Mouse (Mus musculus) heart, adult 8-10 months (tissue): ENCODE results near the gene 4933425L06Rik. TPM values are rescaled to one million over a fixed set of nuclear protein-coding genes. Genes with fewer than 3 reads are reported as not detected.

ENCODE experiments used
- DNase-seq: peaks from one replicate; pipeline ENCODE4 v3.0.0; 2022; ENCODE audit warnings: low spot score
- total RNA-seq, 4 experiments: library from RNA; stranded (reverse); gene quantifications; 2 replicates each; pipeline ENCODE4 v1.2.4; 2022

The 4933425L06Rik gene
- not detected for total RNA-seq

DNA sequence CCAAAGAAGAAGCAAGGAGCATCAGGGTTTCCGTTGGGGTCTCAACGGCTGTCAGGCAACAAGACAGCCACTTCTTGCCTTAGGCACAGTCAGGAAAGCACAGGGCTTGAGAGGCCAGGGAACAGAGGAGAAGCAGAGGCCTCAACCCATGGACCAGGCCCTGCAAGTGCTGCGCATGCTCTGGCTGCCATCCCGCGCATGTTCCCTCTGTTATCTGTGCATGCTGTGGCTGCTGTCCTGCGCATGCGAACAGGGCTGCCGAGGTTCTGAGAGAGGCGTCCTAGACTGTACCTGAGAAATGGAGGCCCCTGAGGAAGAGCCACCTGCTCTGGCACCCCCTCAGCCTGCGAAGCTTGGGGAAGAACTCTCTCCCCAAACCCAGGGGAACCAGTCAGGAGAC, at the start of gene 4933425L06Rik:
Gene 4933425L06Rik (plus strand): TSS at position 261 of the 400 bp plus-strand sequence.
- no peak for DNase-seq

DNA sequence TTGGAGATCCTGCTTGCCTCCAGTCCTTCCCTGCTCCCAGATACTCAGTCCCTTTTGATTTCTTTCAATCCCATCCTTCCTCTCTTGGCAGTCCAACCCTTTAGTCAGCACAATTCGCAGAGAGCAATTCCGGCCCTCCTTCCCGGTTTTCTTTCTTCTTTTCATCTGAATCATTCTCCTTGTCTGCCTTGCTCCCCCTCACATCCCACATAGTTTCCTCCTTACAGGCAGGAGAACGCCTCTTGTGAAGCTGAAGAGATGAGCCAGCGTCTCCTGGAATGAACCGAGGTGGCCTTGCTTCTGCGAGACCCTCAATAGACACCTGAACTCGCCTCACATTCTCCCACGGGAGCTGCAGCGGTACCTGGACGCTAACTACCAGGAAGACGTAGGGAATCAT, 44.1 kb upstream of the 4933425L06Rik start:
- DNase-seq = no peak

DNA sequence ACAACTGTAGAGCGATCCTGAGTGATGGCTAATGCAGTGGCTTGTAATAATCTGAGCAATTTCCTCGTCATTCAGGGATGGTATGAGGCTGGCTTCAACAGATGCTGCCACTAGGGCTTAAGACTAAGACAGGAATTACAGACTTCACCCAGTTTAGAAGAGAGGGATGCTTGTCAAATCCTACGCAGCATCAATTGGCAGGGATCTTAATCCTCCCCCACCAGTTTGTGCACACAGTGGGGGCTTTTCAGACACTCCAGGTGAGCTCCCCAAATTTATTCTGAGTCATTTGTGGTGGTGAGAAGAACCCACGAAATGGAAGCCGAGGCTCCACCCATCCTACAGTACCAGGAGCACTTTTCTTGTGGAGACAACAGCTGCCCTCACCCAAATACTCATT, 43.6 kb upstream of the 4933425L06Rik start:
- no peak for DNase-seq

DNA sequence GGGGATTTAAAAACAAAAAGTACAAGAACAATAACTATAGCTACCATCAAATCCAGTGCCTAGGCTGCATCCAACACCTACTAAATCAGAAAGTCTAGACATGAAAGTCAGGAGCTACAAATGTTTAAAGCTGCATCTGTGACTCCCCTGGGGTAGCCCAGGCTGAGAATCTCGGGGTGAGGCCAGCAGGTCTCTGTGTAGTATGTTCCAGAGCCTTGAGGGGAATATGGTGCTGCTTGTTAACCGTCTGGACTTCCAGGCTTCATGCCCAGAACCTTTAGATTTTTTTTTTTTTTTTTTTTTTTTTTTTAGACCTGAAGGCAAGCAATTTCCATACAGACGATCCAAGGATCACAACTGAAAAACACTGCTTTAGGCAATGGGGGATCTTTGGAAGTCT, 38.0 kb upstream of the 4933425L06Rik start:
- no peak for DNase-seq

DNA sequence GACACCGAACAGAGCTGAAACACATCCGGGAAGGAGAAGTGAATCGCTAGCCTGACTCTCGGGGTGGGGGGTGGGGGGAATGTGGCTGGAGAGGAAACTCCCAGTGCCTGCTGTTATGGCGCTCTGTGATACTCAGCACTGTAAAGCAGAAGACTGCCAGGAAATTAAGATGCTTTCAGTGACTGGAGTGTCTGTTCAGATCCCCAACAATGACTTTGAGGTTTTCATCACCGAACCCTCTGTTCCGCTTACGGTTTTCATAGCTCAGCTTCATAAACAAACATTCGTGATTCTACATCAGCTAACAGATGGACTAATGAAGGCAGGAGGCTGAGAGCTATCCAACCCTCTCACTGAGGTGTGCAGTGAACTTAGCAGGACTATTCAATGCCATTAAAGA, 34.5 kb upstream of the 4933425L06Rik start:
- no peak for DNase-seq

DNA sequence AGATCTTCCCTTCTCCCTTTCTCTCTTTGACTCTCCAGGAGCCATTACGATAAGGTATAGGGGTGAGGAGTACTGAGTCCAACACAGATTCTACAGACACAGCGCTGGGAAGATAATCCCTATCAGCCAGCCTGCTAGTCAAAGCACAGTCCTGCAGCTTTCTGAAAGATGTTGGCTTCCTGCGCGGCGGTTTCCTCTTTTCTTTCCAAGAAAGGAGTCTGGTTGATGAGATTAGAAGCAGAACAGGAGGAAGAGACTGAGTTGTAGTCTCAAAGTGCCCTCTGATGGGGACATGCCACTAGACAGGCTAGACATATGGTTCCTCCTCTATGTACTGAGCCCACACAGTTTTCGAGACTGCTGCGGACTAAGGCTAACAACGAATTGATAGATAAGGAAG, 33.3 kb upstream of the 4933425L06Rik start:
- DNase-seq = peak; percentile 11

DNA sequence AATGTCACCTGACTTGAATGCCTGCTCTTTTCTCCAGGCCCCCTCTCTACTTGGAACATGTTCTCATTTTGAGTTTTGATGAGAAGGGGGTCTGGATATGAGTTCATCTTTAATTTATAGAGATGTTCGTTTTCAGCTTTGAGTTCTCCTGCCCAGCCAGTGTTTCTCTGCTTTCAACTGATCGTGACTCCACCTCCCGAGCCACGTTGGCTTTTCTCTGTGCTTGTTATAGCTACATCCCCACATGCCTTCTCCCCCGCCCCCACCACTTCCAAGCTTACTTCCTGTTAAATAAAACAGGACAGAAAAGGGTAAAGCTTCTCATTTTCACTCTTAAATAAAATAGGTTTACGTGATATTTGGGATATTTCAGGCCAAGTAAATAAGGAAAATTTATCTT, 30.5 kb upstream of the 4933425L06Rik start:
- DNase-seq = no peak

DNA sequence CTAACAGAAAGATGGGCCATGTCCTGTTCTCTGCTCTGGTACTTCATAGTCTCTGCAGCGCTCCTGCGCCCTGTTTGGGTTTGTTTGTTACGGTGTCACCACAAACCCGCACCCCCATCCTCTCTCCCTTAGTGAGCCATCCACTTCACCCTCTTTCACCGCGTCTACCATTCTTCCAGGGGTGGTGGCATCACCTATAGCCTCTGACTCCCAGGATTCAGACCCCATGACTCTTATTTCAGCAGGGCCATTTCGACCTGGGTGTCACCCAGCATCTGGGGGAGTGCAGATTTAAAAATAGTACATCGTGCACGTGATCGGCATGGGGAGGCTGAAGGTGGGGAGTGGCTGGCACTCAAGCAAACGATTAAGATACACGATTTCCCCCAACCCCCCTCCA, 28.3 kb upstream of the 4933425L06Rik start:
- DNase-seq = peak; percentile 24

DNA sequence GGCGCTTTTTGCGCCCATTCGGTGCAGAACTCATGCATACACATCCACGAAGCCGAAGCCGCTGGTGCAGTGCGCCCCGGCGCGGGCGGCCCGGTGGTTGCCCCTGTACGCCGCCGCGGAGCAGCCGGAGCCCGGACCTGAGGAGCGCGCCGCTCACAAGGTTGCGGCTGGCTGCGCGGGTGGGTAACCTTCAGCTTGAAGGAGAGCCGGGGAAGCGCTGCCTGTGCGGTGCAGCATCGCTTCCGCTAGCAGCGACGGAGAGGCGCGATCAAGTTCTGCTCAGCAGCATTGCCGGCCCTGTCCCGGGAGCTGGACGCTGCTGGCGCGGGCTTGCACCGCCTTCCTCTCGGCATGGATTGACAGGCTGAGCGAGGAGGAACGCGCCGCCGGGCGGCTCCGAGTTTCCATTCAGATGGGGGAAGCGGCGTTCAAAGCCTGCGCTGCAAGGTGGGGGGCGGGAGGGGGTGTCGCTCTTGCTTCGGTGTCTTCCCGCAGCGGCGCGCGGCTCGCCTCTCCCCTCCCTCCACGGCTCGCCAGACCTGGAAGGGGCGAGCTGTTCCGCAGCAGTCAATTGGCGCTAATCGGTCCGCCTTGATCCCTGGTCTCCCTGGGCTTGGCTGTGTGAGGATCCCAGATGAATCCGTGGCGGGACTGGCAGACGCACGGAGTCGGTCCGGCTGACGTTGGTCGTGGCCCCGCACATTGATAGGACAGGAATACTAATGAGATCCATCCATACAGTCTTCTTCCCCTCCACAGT, 27.6 kb upstream of the 4933425L06Rik start, which contains the start of gene Rgs7bp:
Gene Rgs7bp (minus strand): TSS at position 750 of the 760 bp plus-strand sequence.
- DNase-seq = peak; percentile 40

DNA sequence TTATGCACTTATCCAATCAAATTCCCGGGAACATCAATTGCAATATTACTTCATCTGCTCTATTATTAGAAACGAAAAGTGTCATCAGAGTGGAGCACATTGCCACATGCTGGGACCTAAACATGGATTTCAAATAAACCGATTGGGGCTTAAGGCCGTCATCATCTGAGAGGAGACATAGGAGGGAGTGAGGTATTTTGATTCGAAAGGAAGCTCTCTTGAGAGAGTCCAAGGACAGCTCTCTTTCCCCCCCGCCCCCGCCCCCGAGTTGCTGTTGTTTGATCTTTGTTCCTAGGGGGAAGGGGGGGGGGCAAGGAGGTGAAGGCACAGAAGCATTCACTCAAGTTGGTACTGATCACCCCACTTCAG, 27.0 kb upstream of the 4933425L06Rik start:
- no peak for DNase-seq

DNA sequence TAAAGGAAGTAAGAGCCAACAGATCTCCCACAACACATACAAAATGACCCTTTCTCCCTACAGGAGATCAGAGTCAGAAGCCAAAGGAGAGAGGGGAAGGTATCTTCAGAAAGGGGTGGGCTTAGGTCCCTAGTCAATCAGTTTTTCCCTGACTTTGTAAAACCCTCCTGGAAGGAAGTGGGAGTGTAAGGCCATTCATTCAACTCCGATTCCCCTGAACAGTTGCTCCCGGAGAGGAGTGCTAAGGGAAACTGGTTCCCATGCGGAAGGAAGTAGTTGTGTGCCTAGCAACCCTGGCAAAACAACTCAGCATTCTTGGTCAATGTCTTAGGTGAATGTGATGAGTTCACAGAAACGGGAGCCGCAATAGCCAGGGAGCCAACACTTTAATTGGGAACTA, 26.5 kb upstream of the 4933425L06Rik start:
- DNase-seq = peak; percentile 35

DNA sequence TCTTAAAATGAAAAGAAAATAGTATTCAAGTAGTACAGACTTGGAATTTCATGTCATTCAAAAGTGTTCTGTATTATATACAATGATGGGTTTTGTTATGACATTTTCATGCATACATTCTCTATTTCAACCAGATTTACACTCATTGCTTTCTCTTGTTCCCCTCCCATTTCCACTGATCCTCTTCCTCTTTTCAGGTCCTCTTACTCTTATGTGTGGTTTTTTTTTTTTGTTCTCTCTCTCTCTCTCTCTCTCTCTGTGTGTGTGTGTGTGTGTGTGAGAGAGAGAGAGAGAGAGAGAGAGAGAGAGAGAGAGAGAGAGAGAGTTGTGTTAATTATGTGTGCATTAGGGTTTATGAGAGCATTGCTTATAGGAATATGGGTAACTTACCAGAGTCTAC, 15.8 kb upstream of the 4933425L06Rik start:
- DNase-seq = no peak

DNA sequence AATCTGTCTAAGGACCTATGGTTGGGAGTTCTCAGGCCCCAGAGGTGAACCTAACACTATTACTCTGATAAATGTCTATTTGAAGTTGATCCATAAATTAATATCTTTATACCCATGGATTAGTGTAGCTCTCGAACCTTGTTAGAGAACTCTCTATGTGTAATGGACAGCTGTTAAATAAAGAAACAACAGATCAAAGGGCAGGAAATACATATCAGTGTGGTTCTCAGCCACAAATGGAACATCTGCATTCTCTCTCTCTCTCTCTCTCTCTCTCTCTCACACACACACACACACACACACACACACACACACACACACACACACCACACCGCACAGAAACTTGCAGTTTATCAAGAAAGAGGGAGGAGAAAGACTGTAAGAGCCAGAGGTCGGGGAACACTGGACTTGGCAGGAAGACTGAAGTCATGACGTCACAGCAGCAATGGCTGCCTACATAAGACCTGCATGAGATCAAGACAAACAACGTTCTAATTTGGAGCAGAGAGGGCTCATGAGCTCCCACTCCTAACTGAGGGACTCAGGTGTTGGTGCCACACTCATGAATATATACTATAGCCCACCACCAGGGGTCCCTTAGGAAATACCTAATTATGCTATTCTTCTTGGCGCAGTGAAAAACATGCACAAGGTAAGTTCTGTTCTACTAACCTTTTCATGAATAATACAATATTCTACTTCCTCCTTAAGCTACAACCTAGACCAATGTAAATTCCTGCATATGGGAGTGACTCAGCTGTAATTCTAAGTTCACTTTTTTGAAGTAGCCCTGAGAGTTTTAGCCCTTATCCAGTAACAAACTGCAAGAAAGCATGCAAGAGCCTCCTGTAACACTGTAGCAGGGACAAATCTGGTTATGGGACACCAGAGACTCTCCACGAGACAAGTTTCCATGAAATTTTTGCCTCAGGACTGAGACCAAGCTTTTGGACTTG, 14.8 kb upstream of the 4933425L06Rik start:
- no peak for DNase-seq

DNA sequence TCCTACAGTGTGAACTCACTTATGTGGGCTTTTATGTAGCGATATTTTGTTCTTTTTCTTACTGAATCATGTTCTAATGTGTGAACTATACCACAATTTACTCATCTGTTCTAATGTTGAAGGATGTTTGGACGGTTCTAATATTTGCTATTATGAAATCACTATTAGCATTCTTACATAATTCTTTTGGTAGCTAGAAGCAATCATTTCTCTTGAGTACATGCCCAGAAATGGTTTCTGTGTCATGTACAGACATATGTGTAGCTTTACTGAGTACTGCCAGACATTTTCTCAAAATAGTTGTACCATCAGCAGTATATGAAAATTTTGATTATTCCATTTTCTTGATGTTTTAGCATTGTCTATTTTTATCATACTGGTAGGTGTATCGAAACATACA, 7.4 kb downstream of the 4933425L06Rik start:
- DNase-seq = no peak

DNA sequence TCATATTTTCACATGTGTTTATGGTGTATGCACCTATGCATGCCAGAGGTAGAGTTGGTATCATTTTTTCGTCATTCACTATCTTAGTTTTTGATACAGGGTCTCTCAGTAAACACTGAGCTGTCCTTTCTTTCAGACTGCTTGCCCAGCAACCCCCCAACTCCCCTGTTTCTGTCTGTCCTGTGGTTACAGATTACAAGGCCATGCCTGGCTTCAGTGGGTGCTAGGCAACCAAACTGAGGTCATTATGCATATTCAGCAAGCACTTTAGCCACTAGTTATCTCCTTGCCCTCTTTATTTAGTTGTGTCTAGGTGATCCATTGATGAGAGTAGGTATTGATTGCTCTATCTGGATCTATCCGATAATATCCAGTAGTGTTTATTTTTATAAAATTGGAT, 14.4 kb downstream of the 4933425L06Rik start:
- DNase-seq = no peak

DNA sequence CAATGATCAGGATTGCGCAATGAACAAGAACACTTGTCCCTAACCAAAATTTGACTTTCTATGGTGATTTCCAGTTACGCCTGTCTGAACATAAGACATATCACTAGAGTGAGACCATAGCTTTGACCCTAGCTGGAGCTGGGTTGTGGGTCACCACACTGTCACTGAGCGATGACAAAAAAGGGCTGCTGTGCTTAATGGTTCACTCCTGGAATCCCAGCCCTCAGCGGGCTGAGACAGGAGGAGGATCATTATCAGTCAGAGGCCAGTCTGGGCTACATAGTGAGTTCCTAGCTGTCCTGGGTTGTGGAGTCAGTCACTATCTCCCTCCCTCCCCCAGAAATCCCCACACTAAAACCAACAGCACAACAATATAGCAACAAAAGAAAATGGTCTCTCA, 18.8 kb downstream of the 4933425L06Rik start:
- DNase-seq = no peak

DNA sequence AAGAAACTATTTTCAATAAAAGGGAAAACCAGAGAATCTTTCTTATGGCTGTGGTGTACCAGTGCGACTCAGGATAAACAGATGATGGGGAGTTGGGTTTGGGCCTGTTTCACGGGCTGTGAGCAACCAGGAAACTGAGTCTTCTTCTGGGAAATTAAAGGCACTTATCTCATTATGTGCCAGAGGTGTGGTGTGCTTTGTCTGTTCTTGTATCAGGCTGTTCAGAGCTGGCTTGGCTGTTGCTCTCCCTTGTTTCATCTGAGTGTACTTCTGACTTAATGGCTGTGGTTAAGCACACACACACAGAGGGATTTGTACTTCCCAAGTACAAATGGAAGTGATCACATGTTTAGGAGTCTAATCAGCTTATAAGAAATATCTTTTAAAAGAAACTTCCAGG, 22.5 kb downstream of the 4933425L06Rik start:
- no peak for DNase-seq

DNA sequence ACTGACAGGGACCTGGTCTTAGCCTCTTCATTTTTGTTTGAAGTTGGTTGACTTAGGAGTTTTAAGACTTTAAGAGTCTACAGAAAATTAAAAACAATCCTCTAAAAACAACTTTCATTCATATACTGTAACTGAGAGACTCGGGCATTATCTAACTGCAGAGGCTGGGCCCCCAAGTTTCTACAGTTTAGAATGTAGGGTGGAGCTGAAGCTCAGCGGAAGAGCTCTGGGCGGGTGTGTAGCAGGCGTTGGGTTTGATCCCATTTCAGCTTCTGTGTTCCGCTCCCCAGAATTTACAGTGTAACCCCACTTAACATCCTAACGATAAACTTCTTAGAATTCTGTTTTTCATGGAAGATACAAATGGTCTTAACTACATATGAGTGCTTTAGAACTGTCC, 29.7 kb downstream of the 4933425L06Rik start:
- DNase-seq = no peak

DNA sequence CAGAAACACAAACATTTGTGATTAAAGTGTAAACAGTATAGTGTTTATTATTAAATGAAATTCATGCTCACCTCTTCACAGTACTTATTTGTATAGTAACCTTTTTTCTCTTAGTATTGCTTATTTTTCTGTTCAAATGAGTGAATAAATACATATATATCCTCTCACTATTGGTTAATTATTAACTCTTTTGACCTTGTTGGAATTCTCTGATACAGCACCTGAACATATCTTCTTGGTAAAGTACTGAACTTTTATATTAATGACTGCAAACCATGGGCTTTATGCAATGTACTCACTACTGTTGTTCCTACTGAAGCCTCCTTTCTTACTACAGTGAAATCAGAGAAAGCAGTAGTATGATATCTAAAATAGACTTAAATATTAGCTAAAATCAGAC, 39.7 kb downstream of the 4933425L06Rik start:
- DNase-seq = no peak

DNA sequence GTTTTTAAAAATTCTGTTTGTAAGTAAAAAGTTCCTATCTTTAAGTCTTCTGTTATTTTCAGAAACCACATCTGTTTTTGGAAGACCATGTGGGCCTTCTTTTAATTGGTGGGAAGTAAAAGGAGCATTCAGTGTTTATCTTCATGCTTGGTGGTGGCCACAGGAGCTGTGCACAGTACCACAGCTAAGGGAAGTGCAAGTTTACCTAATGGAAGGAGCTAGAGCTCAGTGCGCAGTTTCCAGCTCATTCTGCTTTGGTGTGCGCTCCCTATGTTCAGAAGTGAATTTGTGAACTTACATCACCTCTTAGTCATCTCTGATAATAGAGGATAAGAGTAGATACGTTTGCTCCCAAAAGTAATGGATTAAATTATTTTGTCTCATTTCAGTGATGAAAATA, 40.2 kb downstream of the 4933425L06Rik start:
- DNase-seq = no peak

DNA sequence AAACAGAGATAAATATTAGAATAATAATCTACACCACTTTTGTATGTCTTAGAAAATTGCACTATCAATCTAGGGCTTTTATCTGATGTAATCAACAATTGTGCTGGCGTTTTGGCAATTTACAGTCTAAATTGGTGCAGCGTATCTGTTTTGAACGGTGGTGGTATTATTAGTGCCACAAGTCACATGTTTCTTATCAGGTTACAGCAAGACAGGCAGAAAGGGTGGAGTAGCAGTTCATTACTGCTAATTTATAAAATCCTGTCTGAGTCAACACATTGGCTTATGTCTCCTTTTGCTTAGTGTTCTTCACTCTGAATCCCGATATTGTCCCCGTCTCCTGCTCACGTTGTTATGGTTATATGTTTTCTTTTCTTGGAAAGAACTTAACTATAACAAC, 48.2 kb downstream of the 4933425L06Rik start:
- no peak for DNase-seq

DNA sequence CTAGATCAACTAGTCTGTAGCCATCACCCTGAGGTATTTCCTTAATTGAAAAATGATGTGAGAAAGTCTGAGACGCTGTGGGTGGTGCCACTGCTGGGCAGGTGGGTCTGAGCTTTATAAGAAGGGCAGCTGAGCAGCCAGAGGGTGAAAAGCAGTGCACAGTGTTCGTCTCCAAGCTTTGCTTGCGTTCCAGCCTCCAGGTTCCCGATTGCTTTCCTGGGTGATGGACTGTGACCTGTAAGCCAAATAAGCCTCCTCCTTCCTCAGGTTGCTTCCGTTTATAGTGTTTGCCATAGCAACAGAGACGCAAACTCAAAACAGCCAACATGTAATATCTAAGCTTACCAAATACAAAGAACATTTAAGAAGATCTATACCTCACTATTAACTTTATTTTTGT, 50.4 kb downstream of the 4933425L06Rik start:
- no peak for DNase-seq

DNA sequence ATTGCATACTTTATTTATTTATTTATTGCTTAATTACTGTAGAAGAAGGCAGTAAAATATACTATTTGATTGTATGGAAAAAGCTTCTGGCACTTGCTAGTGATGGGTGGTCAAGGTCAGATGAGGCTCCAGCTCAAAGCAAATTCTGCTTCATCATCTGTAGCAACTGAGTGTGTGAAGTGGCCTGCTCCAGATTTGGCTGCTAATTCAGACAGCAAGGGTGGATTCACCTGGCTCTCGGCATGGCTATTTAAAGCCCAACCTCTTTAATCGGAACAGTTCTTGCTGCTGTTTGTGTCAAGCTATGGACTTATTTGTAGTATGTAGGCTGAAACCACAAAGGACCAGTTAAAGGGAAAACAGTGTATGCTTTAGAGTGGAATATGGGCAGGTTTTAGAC, 50.9 kb downstream of the 4933425L06Rik start:
- DNase-seq = peak; percentile 24
